Mouse (Mus musculus) CH12.LX (cell line): ENCODE results near the gene Rab11a. TPM values are rescaled to one million over a fixed set of nuclear protein-coding genes. Genes with fewer than 3 reads are reported as not detected.

Source experiments
- DNase-seq: peaks from one replicate; pipeline ENCODE4 v3.0.0-alpha.2; 2013; ENCODE audit errors: extremely low read depth
- H3K27ac ChIP-seq: 2 replicates; pipeline ENCODE4 v1.5.1; 2012; ENCODE audit warnings: low read depth, mild to moderate bottlenecking, control low read depth, moderate library complexity; ENCODE audit not compliant: insufficient read depth
- H3K27me3 ChIP-seq: replicated peaks from 2 replicates; pipeline ENCODE3; 2012; ENCODE audit warnings: inconsistent platforms
- H3K36me3 ChIP-seq, 2 experiments: replicated peaks in 1 of 2; 2 replicates each; pipeline versions ENCODE3 to v1.6.1; 2012; ENCODE audit warnings: inconsistent platforms in 1 of 2, low read length in 1 of 2, mild to moderate bottlenecking in 1 of 2, mixed read lengths in 1 of 2, moderate library complexity in 1 of 2; ENCODE audit not compliant: control insufficient read depth in 1 of 2, insufficient read depth in 1 of 2
- H3K4me1 ChIP-seq, 2 experiments: 2 replicates each; pipeline ENCODE4 v1.6.1; 2012; ENCODE audit warnings: inconsistent platforms in 1 of 2, moderate library complexity in 1 of 2; ENCODE audit not compliant: insufficient read depth in 2 of 2, control insufficient read depth in 1 of 2
- H3K4me2 ChIP-seq: 2 replicates; pipeline ENCODE4 v1.6.1; 2012; ENCODE audit warnings: low read depth, mild to moderate bottlenecking, control low read depth; ENCODE audit not compliant: poor library complexity, insufficient read depth, severe bottlenecking
- H3K4me3 ChIP-seq, 3 experiments: fragments of 150-350 bp in 1 of 3; sonication (generic) in 1 of 3; replicated peaks in 1 of 3; 2 replicates each; pipeline versions ENCODE3 to v1.5.1; 2011 to 2012; ENCODE audit warnings: low read depth in 2 of 3, low read length in 2 of 3, mild to moderate bottlenecking in 2 of 3, moderate library complexity in 2 of 3, control low read depth in 1 of 3, improper control_type of control experiment in 1 of 3, inconsistent platforms in 1 of 3, mixed read lengths in 1 of 3; ENCODE audit not compliant: poor library complexity in 1 of 3
- H3K79me2 ChIP-seq: replicated peaks from 2 replicates; pipeline ENCODE4 v1.6.1; 2012; ENCODE audit warnings: mild to moderate bottlenecking, moderate library complexity; ENCODE audit not compliant: control insufficient read depth, poor library complexity, insufficient read depth, severe bottlenecking; ENCODE audit errors: extremely low read depth
- H3K9ac ChIP-seq: 2 replicates; pipeline ENCODE4 v1.6.1; 2012; ENCODE audit warnings: low read depth, mild to moderate bottlenecking, control low read depth, moderate library complexity; ENCODE audit not compliant: insufficient read depth
- H3K9me3 ChIP-seq: replicated peaks from 2 replicates; pipeline ENCODE3; 2012; ENCODE audit warnings: low read length, inconsistent platforms, mixed read lengths
- BHLHE40 ChIP-seq: IDR thresholded peaks from 2 replicates; pipeline ENCODE4 v1.6.1; 2011; ENCODE audit warnings: mild to moderate bottlenecking, low read depth, low read length, improper control_type of control experiment
- CHD2 ChIP-seq: IDR thresholded peaks from 2 replicates; pipeline ENCODE4 v1.6.1; 2011; ENCODE audit warnings: low read length, improper control_type of control experiment
- JUN ChIP-seq: IDR thresholded peaks from 2 replicates; pipeline ENCODE4 v1.6.1; 2011; ENCODE audit warnings: low read depth, mild to moderate bottlenecking, low read length, improper control_type of control experiment, moderate library complexity; ENCODE audit not compliant: insufficient read depth
- JUND ChIP-seq: conservative IDR thresholded peaks from 2 replicates; pipeline ENCODE4 v1.6.1; 2011; ENCODE audit warnings: low read depth, low read length, improper control_type of control experiment
- MAFK ChIP-seq: IDR thresholded peaks from 2 replicates; pipeline ENCODE4 v1.6.1; 2011; ENCODE audit warnings: low read length, improper control_type of control experiment; ENCODE audit not compliant: insufficient replicate concordance
- MXI1 ChIP-seq: IDR thresholded peaks from 2 replicates; pipeline ENCODE4 v1.6.1; 2011; ENCODE audit warnings: mild to moderate bottlenecking, low read depth, low read length, improper control_type of control experiment
- MYC ChIP-seq: IDR thresholded peaks from 2 replicates; pipeline ENCODE4 v1.6.1; 2011; ENCODE audit warnings: low read depth, mild to moderate bottlenecking, improper control_type of control experiment, low read length
- SIN3A ChIP-seq: IDR thresholded peaks from 2 replicates; pipeline ENCODE4 v1.6.1; 2012; ENCODE audit warnings: low read length, improper control_type of control experiment, inconsistent platforms
- TCF12 ChIP-seq: IDR thresholded peaks from 2 replicates; pipeline ENCODE4 v1.6.1; 2014; ENCODE audit warnings: low read depth, mild to moderate bottlenecking, inconsistent platforms, low read length, improper control_type of control experiment
- USF1 ChIP-seq: IDR thresholded peaks from 2 replicates; pipeline ENCODE4 v1.6.1; 2014; ENCODE audit warnings: low read depth, mild to moderate bottlenecking, inconsistent platforms, low read length, improper control_type of control experiment
- USF2 ChIP-seq: conservative IDR thresholded peaks from 2 replicates; pipeline ENCODE4 v1.6.1; 2011; ENCODE audit warnings: low read depth, low read length, improper control_type of control experiment
- ZMIZ1 ChIP-seq: IDR thresholded peaks from 2 replicates; pipeline ENCODE4 v1.6.1; 2012; ENCODE audit warnings: low read depth, mild to moderate bottlenecking, inconsistent platforms, low read length, improper control_type of control experiment
- dilution Hi-C: fragments of 300-500 bp; cut with MboI; formaldehyde crosslinking; loops from 2 replicates; pipeline ENCODE4 v1.14.3; 2020; ENCODE audit warnings: low sequenced_read_pairs; ENCODE audit not compliant: extremely low pct_unique_long_range_greater_than_20kb, extremely low pct_ligation_motif_present
- in situ Hi-C: fragments of 300-500 bp; cut with MboI; formaldehyde crosslinking; loops from 3 replicates; pipeline ENCODE4 v1.14.3; 2019; ENCODE audit warnings: low sequenced_read_pairs, low pct_ligation_motif_present, low pct_unique_long_range_greater_than_20kb, mixed read lengths
- polyA plus RNA-seq: library from polyadenylated mRNA; unstranded; fragments of >175 nt; gene quantifications from 2 replicates; pipeline ENCODE4 v1.2.1, GENCODE M21; 2012; ENCODE audit warnings: low read depth; ENCODE audit not compliant: insufficient read length
- total RNA-seq, 2 experiments: library from RNA; depleted of rRNA; stranded (reverse); fragments of 300-350 nt in 1 of 2; fragments of >200 nt in 1 of 2; gene quantifications; 2 replicates each; pipeline ENCODE4 v1.2.3; 2012 to 2014

The Rab11a gene
- total and polyA plus RNA-seq, 3 experiments: 109 to 189 (median 168) TPM

DNA sequence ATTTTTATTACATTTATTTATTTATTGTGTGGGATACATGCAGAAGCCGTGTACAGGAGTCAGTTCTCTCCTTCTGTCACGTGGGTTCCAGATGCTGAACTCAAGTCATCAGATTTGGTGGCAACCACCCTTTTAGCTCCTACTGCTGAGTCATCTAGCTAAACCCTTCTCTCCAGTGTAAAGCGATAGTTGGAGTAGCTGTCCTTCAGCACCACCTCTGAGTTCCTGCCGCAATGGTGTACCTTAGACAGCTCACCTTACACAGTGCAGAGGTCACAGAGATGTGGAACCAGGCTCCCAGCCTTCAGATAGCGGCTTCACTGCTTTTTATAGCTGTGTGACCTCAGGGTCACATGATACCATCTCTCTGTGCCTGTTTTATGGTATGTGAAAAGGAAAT lies 70.0 kb downstream of the Rab11a start:
- no peaks in the 10 kb centered on the region for H3K79me2 ChIP-seq
- H3K9ac ChIP-seq: no peak overlapping the region
- H3K4me2 ChIP-seq: no peak overlapping the region
- no peak overlapping the region for H3K4me3 ChIP-seq
- in situ Hi-C loops: no loop called here
- H3K4me1 ChIP-seq: peaks cover 11 to 40% of the 10 kb centered on the region in 2 experiments
- dilution Hi-C loops: no loop called here
- H3K27me3 ChIP-seq: peaks cover 3% of the 10 kb centered on the region
- peak; percentile 84 for TF ChIP-seq SIN3A
- peak; percentile 81 for TF ChIP-seq MAFK
- TF ChIP-seq USF2: 0 out of 2 replicates have a peak, but pooled peaks have one; percentile 9
- peak; percentile 49; the same call in 1 of the 2 replicates for TF ChIP-seq MXI1
- TF ChIP-seq BHLHE40: no peak
- H3K9me3 ChIP-seq: no peaks in the 10 kb centered on the region
- H3K36me3 ChIP-seq: no peaks in the 10 kb centered on the region
- peak; percentile 80 for DNase-seq
- no peak overlapping the region for H3K27ac ChIP-seq

- in situ Hi-C loops: no loop called here
- dilution Hi-C loops: no loop called here
- H3K9me3 ChIP-seq: no peaks in the 10 kb centered on the region
- H3K4me1 ChIP-seq: peaks cover 11 to 35% of the 10 kb centered on the region in 2 experiments
- peak; percentile 40 for DNase-seq
- no peak overlapping the region for H3K9ac ChIP-seq
- H3K27me3 ChIP-seq: peaks cover 3% of the 10 kb centered on the region
- TF ChIP-seq SIN3A (peak; percentile 94), MYC (no peak), JUND (no peak), MXI1 (0 out of 2 replicates have a peak, but pooled peaks have one; percentile 33), TCF12 (no peak), USF1 (no peak), JUN (no peak), CHD2 (peak; percentile 45; the same call in 1 of the 2 replicates), ZMIZ1 (no peak)
- no peak overlapping the region for H3K4me2 ChIP-seq
- no peaks in the 10 kb centered on the region for H3K36me3 ChIP-seq
- no peak overlapping the region for H3K27ac ChIP-seq
- no peak overlapping the region for H3K4me3 ChIP-seq
- H3K79me2 ChIP-seq: no peaks in the 10 kb centered on the region
These were observed 71.0 kb downstream of the Rab11a start for GRCm38 (mm10) chr9:64666549-64666948.

Other genes with a start within 250 kb of the Rab11a start
- gene Dennd4a, start 73.6 kb upstream of the Rab11a start, total RNA-seq (2012; rRNA removed): 24.0 and 37.1 TPM in 2 replicates
- 18.3 and 22.6 TPM in 2 replicates for gene Dennd4a, start 73.6 kb upstream of the Rab11a start, total RNA-seq (2014; rRNA removed)
- gene Dennd4a, start 73.6 kb upstream of the Rab11a start, polyA plus RNA-seq: 35.8 and 41.1 TPM in 2 replicates
- under 0.01 and 0.04 TPM in 2 replicates for gene Slc24a1, start 213.8 kb upstream of the Rab11a start, total RNA-seq (2012; rRNA removed)
- gene Slc24a1, start 213.8 kb upstream of the Rab11a start, total RNA-seq (2014; rRNA removed): not detected in 2 replicates
- gene Slc24a1, start 213.8 kb upstream of the Rab11a start, polyA plus RNA-seq: 0.05 and 0.11 TPM in 2 replicates
- gene Ints14, start 223.1 kb upstream of the Rab11a start, total RNA-seq (2012; rRNA removed): 30.1 and 38.2 TPM in 2 replicates
- 51.9 and 52.9 TPM in 2 replicates for gene Ints14, start 223.1 kb upstream of the Rab11a start, total RNA-seq (2014; rRNA removed)
- 55.8 and 58.2 TPM in 2 replicates for gene Ints14, start 223.1 kb upstream of the Rab11a start, polyA plus RNA-seq